Mouse (Mus musculus): ENCODE data around the gene Amhr2.

DNA sequence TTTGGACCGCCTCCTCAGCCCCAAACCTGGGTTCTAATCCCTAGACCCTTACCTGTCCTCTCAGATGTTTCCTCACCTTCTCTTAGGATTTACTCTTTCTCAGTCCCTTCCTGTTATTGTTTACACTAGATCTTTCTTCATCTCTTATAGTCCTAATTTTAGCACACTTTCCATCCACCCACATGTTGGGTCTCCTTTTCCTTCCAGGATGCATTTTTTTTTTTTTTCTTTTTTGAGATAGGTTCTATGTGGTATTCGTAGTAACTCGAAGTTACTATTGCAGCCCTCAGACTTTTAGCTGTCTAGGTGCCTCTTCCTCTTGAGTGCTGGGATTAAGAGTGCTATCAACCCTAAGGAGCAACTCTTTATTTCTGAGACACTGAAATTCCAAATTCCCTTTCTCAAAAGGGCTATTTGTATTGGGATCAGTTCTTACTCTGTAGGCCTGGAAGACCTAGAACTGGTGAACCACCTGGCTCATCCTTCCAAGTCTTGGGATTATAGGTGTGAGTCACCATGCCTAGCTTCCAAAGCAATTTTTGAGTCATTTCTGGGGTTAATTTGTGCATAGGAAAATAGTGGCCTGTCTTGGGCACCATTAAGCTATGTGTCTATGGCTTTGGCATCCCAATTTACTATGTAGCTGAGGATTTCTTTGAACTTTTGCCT lies 38.1 kb upstream of the Amhr2 start:
- TF ChIP-seq CTCF (IDR thresholded peaks at IDR 0.05; ENCODE audit: control insufficient read depth, insufficient read depth, low read length) (no peak), POLR2A (IDR thresholded peaks at IDR 0.05; ENCODE audit: borderline replicate concordance, control insufficient read depth, low read depth, low read length) (no peak)

All from bone marrow, adult 2 months (tissue).